Mouse (Mus musculus) cerebellum, postnatal 4 days (tissue): ENCODE results near the gene 5730480H06Rik.
A peak's percentile ranks its signal among the peaks of the same experiment; 100 is the strongest.

Source experiments
- DNase-seq, 2 experiments: peaks; one replicate each; pipeline ENCODE4 v3.0.0; 2022; ENCODE audit warnings: low spot score in 2 of 2, mixed read lengths in 1 of 2

5730480H06Rik gene

GRCm38 (mm10) chr5:48421957-48422356 lies 94.2 kb downstream of the 5730480H06Rik start:
- no peak for DNase-seq

GRCm38 (mm10) chr5:48430459-48430858 lies 102.7 kb downstream of the 5730480H06Rik start:
- DNase-seq, result peak in 1 of 2 experiments; percentile 49

GRCm38 (mm10) chr5:48448888-48449287 lies 121.1 kb downstream of the 5730480H06Rik start:
- DNase-seq, result no peak

GRCm38 (mm10) chr5:48460221-48460620 lies 132.5 kb downstream of the 5730480H06Rik start:
- no peak for DNase-seq
